Mouse (Mus musculus): Measurements from ENCODE around the gene Krtcap2. TPM values are rescaled to one million over a fixed set of nuclear protein-coding genes. Genes with fewer than 3 reads are reported as not detected.
A peak's percentile ranks its signal among the peaks of the same experiment; 100 is the strongest.

Krtcap2 gene
- polyA plus RNA-seq, 1 experiment from 2014 or later: 332 TPM

- H3K4me1 ChIP-seq: peaks cover 51% of the 10 kb centered on the region
- H3K9ac ChIP-seq: peak overlapping the region; percentile 85
- 12% methylated on average over 8 of the region's 8 CpGs for WGBS
- peak overlapping the region; percentile 86 for H3K27ac ChIP-seq
- peaks cover 12% of the 10 kb centered on the region; the same call in 1 of the 2 replicates for H3K27me3 ChIP-seq
- peak overlapping the region; percentile 96 for H3K4me2 ChIP-seq (replicated peaks)
- H3K4me3 ChIP-seq: peak overlapping the region; percentile 62
- no peaks in the 10 kb centered on the region for H3K9me3 ChIP-seq
- ATAC-seq (ENCODE audit: low FRiP score, low read depth): no peak
- peaks cover 22% of the 10 kb centered on the region for H3K36me3 ChIP-seq
These were observed 32.9 kb downstream of the Krtcap2 start for GRCm38 (mm10) chr3:89278643-89279042.

- Histone ChIP-seq H3K27ac (peak overlapping the region; percentile 86), H3K4me1 (peaks cover 51% of the 10 kb centered on the region), H3K9me3 (no peaks in the 10 kb centered on the region), H3K36me3 (peaks cover 19% of the 10 kb centered on the region), H3K27me3 (peaks cover 12% of the 10 kb centered on the region; the same call in 1 of the 2 replicates), H3K4me3 (peak overlapping the region; percentile 62), H3K9ac (peak overlapping the region; percentile 85), H3K4me2 (replicated peaks) (peak overlapping the region; percentile 96)
- peak; percentile 79 for ATAC-seq (ENCODE audit: low FRiP score, low read depth)
- WGBS: 3% methylated on average over 35 of the region's 35 CpGs
These were observed 33.6 kb downstream of the Krtcap2 start for GRCm38 (mm10) chr3:89279153-89279890.

- ATAC-seq (ENCODE audit: low FRiP score, low read depth): peak; percentile 5; the same call in 1 of the 2 replicates
- peak overlapping the region; percentile 86 for H3K27ac ChIP-seq
These were observed 34.4 kb downstream of the Krtcap2 start for GRCm38 (mm10) chr3:89280050-89280605.

GRCm38 (mm10) chr3:89280606-89281511, 35.1 kb downstream of the Krtcap2 start, which contains the start of gene Efna1:
Gene Efna1, minus strand, starts transcription at chr3:89281142.
- Histone ChIP-seq H3K4me3 (peak within 1 kb of the TSS; percentile 62), H3K9ac (peak within 1 kb of the TSS; percentile 85), H3K9me3 (no peaks in the 10 kb centered on the region), H3K36me3 (peaks cover 5% of the 10 kb centered on the region), H3K4me2 (replicated peaks) (peak within 1 kb of the TSS; percentile 96), H3K4me1 (peaks cover 51% of the 10 kb centered on the region), H3K27me3 (peaks cover 12% of the 10 kb centered on the region; the same call in 1 of the 2 replicates), H3K27ac (peak within 1 kb of the TSS; percentile 86)
- peak; percentile 13; the same call in 1 of the 2 replicates for ATAC-seq (ENCODE audit: low FRiP score, low read depth)
- under 1% methylated on average over 52 of the region's 52 CpGs for WGBS

More at GRCm38 (mm10) chr3:89280050-89280605, 34.4 kb downstream of the Krtcap2 start:
- Histone ChIP-seq H3K36me3 (peaks cover 12% of the 10 kb centered on the region), H3K4me1 (peaks cover 51% of the 10 kb centered on the region), H3K27me3 (peaks cover 12% of the 10 kb centered on the region; the same call in 1 of the 2 replicates), H3K9ac (peak overlapping the region; percentile 85), H3K9me3 (no peaks in the 10 kb centered on the region), H3K4me3 (peak overlapping the region; percentile 62), H3K4me2 (replicated peaks) (peak overlapping the region; percentile 96)
- under 1% methylated on average over 29 of the region's 29 CpGs for WGBS

- peaks cover 12% of the 10 kb centered on the region; the same call in 1 of the 2 replicates for H3K27me3 ChIP-seq
- H3K4me3 ChIP-seq: peak overlapping the region; percentile 62
- H3K4me2 ChIP-seq (replicated peaks): peak overlapping the region; percentile 96
- ATAC-seq (ENCODE audit: low FRiP score, low read depth): no peak
- H3K9ac ChIP-seq: peak overlapping the region; percentile 85
- H3K36me3 ChIP-seq: no peaks in the 10 kb centered on the region
- H3K4me1 ChIP-seq: peaks cover 50% of the 10 kb centered on the region
- 11% methylated on average over 20 of the region's 20 CpGs for WGBS
- peak overlapping the region; percentile 86; the same call in 1 of the 2 replicates for H3K27ac ChIP-seq
- H3K9me3 ChIP-seq: no peaks in the 10 kb centered on the region
These were observed 36.0 kb downstream of the Krtcap2 start for GRCm38 (mm10) chr3:89281579-89282290.

- peaks cover 46% of the 10 kb centered on the region for H3K4me1 ChIP-seq
- WGBS: 26% methylated on average over 4 of the region's 4 CpGs
These were observed 36.5 kb downstream of the Krtcap2 start for GRCm38 (mm10) chr3:89282291-89282643.

GRCm38 (mm10) chr3:89284261-89284660, 38.5 kb downstream of the Krtcap2 start:
- Histone ChIP-seq H3K27ac (no peak overlapping the region), H3K27me3 (peaks cover 12% of the 10 kb centered on the region; the same call in 1 of the 2 replicates), H3K4me3 (no peak overlapping the region), H3K4me2 (replicated peaks) (no peak overlapping the region), H3K4me1 (peaks cover 37% of the 10 kb centered on the region), H3K9me3 (no peaks in the 10 kb centered on the region), H3K9ac (no peak overlapping the region), H3K36me3 (no peaks in the 10 kb centered on the region)
- WGBS: 81% methylated on average over 3 of the region's 3 CpGs
- ATAC-seq (ENCODE audit: low FRiP score, low read depth): no peak

More at GRCm38 (mm10) chr3:89282291-89282643, 36.5 kb downstream of the Krtcap2 start:
- Histone ChIP-seq H3K36me3 (no peaks in the 10 kb centered on the region), H3K4me3 (no peak overlapping the region), H3K9me3 (no peaks in the 10 kb centered on the region), H3K4me2 (replicated peaks) (peak overlapping the region; percentile 96; the same call in 1 of the 2 replicates), H3K27me3 (peaks cover 12% of the 10 kb centered on the region; the same call in 1 of the 2 replicates), H3K27ac (no peak overlapping the region), H3K9ac (no peak overlapping the region)
- ATAC-seq (ENCODE audit: low FRiP score, low read depth): no peak

GRCm38 (mm10) chr3:89285526-89285925, 39.8 kb downstream of the Krtcap2 start:
- no peak overlapping the region for H3K4me3 ChIP-seq
- peaks cover 31% of the 10 kb centered on the region for H3K4me1 ChIP-seq
- 49% methylated on average over 2 of the region's 2 CpGs for WGBS
- no peak overlapping the region for H3K9ac ChIP-seq
- H3K4me2 ChIP-seq (replicated peaks): no peak overlapping the region
- H3K27me3 ChIP-seq: peaks cover 7% of the 10 kb centered on the region; the same call in 1 of the 2 replicates
- H3K9me3 ChIP-seq: no peaks in the 10 kb centered on the region
- H3K36me3 ChIP-seq: no peaks in the 10 kb centered on the region
- no peak for ATAC-seq (ENCODE audit: low FRiP score, low read depth)
- no peak overlapping the region for H3K27ac ChIP-seq

GRCm38 (mm10) chr3:89287286-89287685, 41.5 kb downstream of the Krtcap2 start:
- H3K4me2 ChIP-seq (replicated peaks): no peak overlapping the region
- H3K4me3 ChIP-seq: no peak overlapping the region
- 0 out of 2 replicates have a peak overlapping the region, but pooled peaks have one; percentile 36 for H3K9ac ChIP-seq
- no peaks in the 10 kb centered on the region for H3K9me3 ChIP-seq
- ATAC-seq (ENCODE audit: low FRiP score, low read depth): no peak
- no peak overlapping the region for H3K27ac ChIP-seq
- H3K27me3 ChIP-seq: no peaks in the 10 kb centered on the region
- WGBS: 55% methylated on average over 5 of the region's 5 CpGs
- peaks cover 36% of the 10 kb centered on the region for H3K4me1 ChIP-seq
- no peaks in the 10 kb centered on the region for H3K36me3 ChIP-seq

GRCm38 (mm10) chr3:89288503-89288928, 42.8 kb downstream of the Krtcap2 start:
- no peaks in the 10 kb centered on the region for H3K9me3 ChIP-seq
- no peak overlapping the region for H3K27ac ChIP-seq
- H3K4me1 ChIP-seq: peaks cover 38% of the 10 kb centered on the region
- no peak overlapping the region for H3K4me3 ChIP-seq
- no peaks in the 10 kb centered on the region for H3K36me3 ChIP-seq
- 50% methylated on average over 7 of the region's 7 CpGs for WGBS
- no peaks in the 10 kb centered on the region for H3K27me3 ChIP-seq
- H3K9ac ChIP-seq: no peak overlapping the region
- ATAC-seq (ENCODE audit: low FRiP score, low read depth): no peak
- no peak overlapping the region for H3K4me2 ChIP-seq (replicated peaks)

- Histone ChIP-seq H3K27me3 (no peaks in the 10 kb centered on the region), H3K36me3 (no peaks in the 10 kb centered on the region), H3K4me1 (peaks cover 34% of the 10 kb centered on the region), H3K9ac (no peak overlapping the region), H3K27ac (no peak overlapping the region; the same call in 1 of the 2 replicates), H3K4me2 (replicated peaks) (no peak overlapping the region), H3K4me3 (no peak overlapping the region), H3K9me3 (no peaks in the 10 kb centered on the region)
- ATAC-seq (ENCODE audit: low FRiP score, low read depth): no peak
- 65% methylated on average over 10 of the region's 10 CpGs for WGBS
These were observed 46.1 kb downstream of the Krtcap2 start for GRCm38 (mm10) chr3:89291874-89292273.
